Mouse (Mus musculus) heart, embryonic 10.5 days (tissue): ENCODE measurements around the gene Sh3kbp1. TPM values are rescaled to one million over a fixed set of nuclear protein-coding genes. Genes with fewer than 3 reads are reported as not detected.
A peak's percentile ranks its signal among the peaks of the same experiment; 100 is the strongest.

Experiments used
- DNase-seq: peaks from one replicate; pipeline ENCODE4 v3.0.0-alpha.2; 2017; ENCODE audit warnings: low spot score
- H3K27ac ChIP-seq: fragments of 300-500 bp; sonication (generic); 2 replicates; pipeline ENCODE4 v1.5.1; 2016; ENCODE audit warnings: mild to moderate bottlenecking
- H3K27me3 ChIP-seq: fragments of 300-500 bp; sonication (generic); 2 replicates; pipeline ENCODE4 v1.6.1; 2016; ENCODE audit warnings: mild to moderate bottlenecking; ENCODE audit not compliant: poor library complexity, insufficient read depth, severe bottlenecking
- H3K36me3 ChIP-seq: fragments of 300-500 bp; sonication (generic); 2 replicates; pipeline ENCODE4 v1.6.1; 2016; ENCODE audit warnings: mild to moderate bottlenecking, moderate library complexity
- H3K4me1 ChIP-seq: fragments of 300-500 bp; sonication (generic); 2 replicates; pipeline ENCODE4 v1.6.1; 2016; ENCODE audit warnings: mild to moderate bottlenecking
- H3K4me3 ChIP-seq: fragments of 300-500 bp; sonication (generic); 2 replicates; pipeline ENCODE4 v1.5.1; 2016; ENCODE audit warnings: mild to moderate bottlenecking, moderate library complexity
- H3K9me3 ChIP-seq: fragments of 300-500 bp; sonication (generic); 2 replicates; pipeline ENCODE4 v1.6.1; 2016; ENCODE audit warnings: mild to moderate bottlenecking, moderate library complexity
- WGBS: fragments of 180-500 bp; shearing (Covaris S2); methylation state at CpG from one replicate; pipeline ENCODE4 v1.1.7; 2016; 5-methylcytosine and 5-hydroxymethylcytosine counted together
- polyA plus RNA-seq: library from polyadenylated mRNA; unstranded; fragments of >200 nt; fragmentation: Nextera tagmentation; extraction: Ambion mirVana; gene quantifications from 2 replicates; pipeline ENCODE4 v1.2.1, GENCODE M21; 2016

Gene Sh3kbp1
- polyA plus RNA-seq, 1 experiment from 2014 or later: 54.1 TPM

DNA sequence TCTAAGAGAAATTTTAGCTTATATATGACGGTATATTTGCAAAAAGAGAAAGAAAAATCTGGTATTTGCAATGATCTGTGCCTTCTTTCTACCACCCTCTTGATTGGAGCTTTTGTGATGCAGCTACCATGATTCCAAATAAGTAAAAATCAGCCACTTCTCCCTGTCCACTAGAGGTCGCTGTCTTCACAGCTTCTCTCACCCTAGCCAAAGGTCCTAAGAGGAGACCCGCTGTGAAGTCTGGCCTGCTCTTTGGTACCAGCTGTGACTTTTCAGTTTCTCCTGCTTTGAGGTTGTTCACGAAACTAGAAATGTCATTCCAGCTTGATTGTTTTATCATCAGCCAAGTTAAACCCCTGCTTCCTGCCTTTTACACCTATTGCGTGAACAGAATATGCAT is 346.7 kb downstream of the Sh3kbp1 start:
- Histone ChIP-seq H3K4me3 (no peak overlapping the region), H3K4me1 (no peaks in the 10 kb centered on the region), H3K36me3 (no peaks in the 10 kb centered on the region), H3K9me3 (no peaks in the 10 kb centered on the region), H3K27ac (no peak overlapping the region), H3K27me3 (peaks cover 8% of the 10 kb centered on the region; the same call in 1 of the 2 replicates)
- DNase-seq: no peak
- WGBS: 27% methylated on average over 5 of the region's 5 CpGs

DNA sequence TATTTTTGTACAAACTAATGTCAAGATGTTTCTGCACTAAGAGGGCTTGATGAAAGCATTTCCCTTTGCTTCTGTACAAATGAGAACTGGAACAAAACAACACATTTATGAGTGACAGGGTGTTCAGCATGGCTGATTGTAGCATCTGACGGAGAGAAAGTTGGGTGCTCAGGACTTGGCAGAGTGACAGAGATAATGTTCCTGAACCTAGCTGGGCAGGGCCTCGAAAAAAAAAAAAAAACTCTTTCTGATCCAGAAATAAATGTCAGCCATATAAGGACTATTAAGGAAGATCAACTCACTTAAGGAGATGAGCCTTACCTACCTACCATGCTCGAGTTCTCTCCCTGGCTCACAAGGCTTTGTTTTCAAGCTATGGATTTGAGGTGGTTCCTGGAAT is 349.2 kb downstream of the Sh3kbp1 start:
- H3K27me3 ChIP-seq: peaks cover 2% of the 10 kb centered on the region; the same call in 1 of the 2 replicates
- H3K4me1 ChIP-seq: no peaks in the 10 kb centered on the region
- 71% methylated on average over 3 of the region's 3 CpGs for WGBS
- no peak overlapping the region for H3K27ac ChIP-seq
- H3K9me3 ChIP-seq: no peaks in the 10 kb centered on the region
- H3K36me3 ChIP-seq: no peaks in the 10 kb centered on the region
- H3K4me3 ChIP-seq: no peak overlapping the region
- no peak for DNase-seq

DNA sequence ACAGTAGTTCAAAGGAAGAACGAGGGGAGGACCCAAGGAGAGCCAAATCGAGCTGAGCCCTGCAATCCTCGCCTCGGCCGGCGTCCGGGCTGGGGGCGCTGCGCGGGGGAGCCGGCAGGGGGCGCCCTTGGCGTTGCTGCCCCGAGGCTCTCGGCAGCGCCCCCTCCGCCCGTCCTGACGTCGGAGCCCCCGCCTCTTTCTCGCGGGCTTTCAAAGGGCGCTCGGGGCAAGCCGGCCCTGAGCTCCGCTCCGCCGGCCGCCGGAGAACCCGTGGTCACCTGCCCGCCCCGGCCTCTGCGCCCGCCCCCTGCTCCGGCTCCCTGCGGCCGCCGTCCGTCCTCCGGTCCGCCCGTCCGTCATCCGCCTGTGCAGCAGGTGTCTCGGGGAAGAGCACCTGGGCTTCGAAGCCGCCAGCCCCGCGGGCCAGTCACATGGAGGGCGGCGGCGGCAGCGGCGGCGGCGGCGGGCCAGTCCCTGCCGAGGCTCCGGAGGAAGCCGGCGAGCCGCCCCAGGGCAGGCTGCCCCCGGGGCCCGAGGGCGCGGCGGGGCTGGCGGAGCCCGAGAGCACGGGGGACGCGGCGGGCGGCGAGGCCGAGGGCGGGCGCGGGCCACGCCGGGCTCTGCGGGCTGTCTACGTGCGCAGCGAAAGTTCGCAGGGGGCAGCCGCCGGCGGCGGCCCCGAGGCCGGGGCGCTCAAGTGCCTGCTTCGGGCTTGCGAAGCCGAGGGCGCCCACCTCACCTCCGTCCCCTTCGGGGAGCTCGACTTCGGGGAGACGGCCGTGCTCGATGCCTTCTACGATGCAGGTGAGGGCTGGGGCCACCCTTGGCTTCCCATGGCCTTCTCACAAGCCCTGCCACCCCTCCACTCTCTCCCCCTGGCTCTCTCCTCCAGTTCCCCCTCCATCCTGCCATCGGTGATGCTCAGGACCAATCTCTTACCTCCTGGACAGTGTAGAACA is 361.2 kb downstream of the Sh3kbp1 start, which contains the start of gene Map3k15:
TSS of gene Map3k15 (plus strand) at position 432 of the 959 bp plus-strand sequence.
- Histone ChIP-seq H3K9me3 (no peaks in the 10 kb centered on the region), H3K4me3 (peak within 1 kb of the TSS; percentile 58), H3K36me3 (no peaks in the 10 kb centered on the region), H3K4me1 (no peaks in the 10 kb centered on the region), H3K27me3 (peaks cover 32% of the 10 kb centered on the region; the same call in 1 of the 2 replicates), H3K27ac (peak within 1 kb of the TSS; percentile 69)
- DNase-seq: no peak
- WGBS: 38% methylated on average over 102 of the region's 108 CpGs

DNA sequence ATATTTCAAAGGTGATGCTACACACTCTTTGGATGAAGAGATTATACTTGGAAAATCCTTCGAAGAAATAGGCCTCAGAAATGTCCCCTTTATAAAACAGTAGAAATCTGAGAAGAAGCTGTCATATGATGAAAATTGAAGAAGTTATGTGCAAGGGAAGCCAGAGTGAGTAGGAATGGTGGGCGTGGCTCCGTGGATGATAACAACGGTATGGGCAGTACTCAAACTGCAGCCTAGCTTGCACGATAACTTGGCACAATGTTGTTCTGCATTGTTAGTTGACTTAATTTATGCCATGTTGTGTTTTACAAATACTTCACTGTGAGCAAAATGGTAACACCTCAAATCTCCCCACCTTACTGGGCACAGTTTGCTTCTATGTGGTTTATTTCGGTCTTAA is 368.7 kb downstream of the Sh3kbp1 start:
- 82% methylated on average over 6 of the region's 6 CpGs for WGBS
- H3K4me1 ChIP-seq: no peaks in the 10 kb centered on the region
- no peak for DNase-seq
- peaks cover 6% of the 10 kb centered on the region; the same call in 1 of the 2 replicates for H3K27me3 ChIP-seq
- no peak overlapping the region for H3K4me3 ChIP-seq
- no peaks in the 10 kb centered on the region for H3K9me3 ChIP-seq
- H3K36me3 ChIP-seq: no peaks in the 10 kb centered on the region
- no peak overlapping the region for H3K27ac ChIP-seq

Other genes with a start within 250 kb of the Sh3kbp1 start
- 0.83 and 2.3 TPM in 2 replicates for gene Map7d2, start 212.7 kb upstream of the Sh3kbp1 start, polyA plus RNA-seq
- gene Bclaf3, start 100.6 kb upstream of the Sh3kbp1 start, polyA plus RNA-seq: 16.7 and 18.5 TPM in 2 replicates